Mouse (Mus musculus) forebrain, postnatal 0 days (tissue): Measurements from ENCODE around the gene Kcnq5. TPM values are rescaled to one million over a fixed set of nuclear protein-coding genes. Genes with fewer than 3 reads are reported as not detected.
"Not testable (repeated sequence)": the region's sequence is repeated elsewhere in the genome, so short reads cannot be mapped to it uniquely, and the experiment has no call there.

Source experiments
- ATAC-seq: fragments of 200-750 bp; cut with Nextera tagmentation; 2 replicates; pipeline ENCODE4 v1.8.0; 2017; ENCODE audit warnings: mild to moderate bottlenecking, moderate library complexity
- DNase-seq: peaks from one replicate; pipeline ENCODE4 v3.0.0-alpha.2; 2015
- H3K27ac ChIP-seq: fragments of 300-500 bp; sonication (generic); 2 replicates; pipeline ENCODE4 v1.5.1; 2014; ENCODE audit warnings: low read depth, mild to moderate bottlenecking, antibody characterized with exemption, low read length, moderate library complexity, mixed read lengths
- H3K27me3 ChIP-seq: fragments of 300-500 bp; sonication (generic); 2 replicates; pipeline ENCODE4 v1.6.1; 2014; ENCODE audit warnings: mild to moderate bottlenecking, low read length, mixed read lengths; ENCODE audit not compliant: insufficient read depth
- H3K36me3 ChIP-seq: fragments of 300-500 bp; sonication (generic); 2 replicates; pipeline ENCODE4 v1.6.1; 2014; ENCODE audit warnings: mild to moderate bottlenecking, moderate library complexity; ENCODE audit not compliant: insufficient read depth
- H3K4me1 ChIP-seq: fragments of 300-500 bp; sonication (generic); 2 replicates; pipeline ENCODE4 v1.6.1; 2014; ENCODE audit warnings: antibody characterized with exemption; ENCODE audit not compliant: insufficient read depth
- H3K4me2 ChIP-seq: fragments of 300-500 bp; sonication (generic); 2 replicates; pipeline ENCODE4 v1.6.1; 2014; ENCODE audit warnings: low read depth, mild to moderate bottlenecking, moderate library complexity
- H3K4me3 ChIP-seq: fragments of 300-500 bp; sonication (generic); 2 replicates; pipeline ENCODE4 v1.5.1; 2014; ENCODE audit warnings: low read depth, low read length, mixed read lengths
- H3K9ac ChIP-seq: fragments of 300-500 bp; sonication (generic); 2 replicates; pipeline ENCODE4 v1.6.1; 2014; ENCODE audit warnings: mild to moderate bottlenecking
- H3K9me3 ChIP-seq: fragments of 300-500 bp; sonication (generic); 2 replicates; pipeline ENCODE4 v1.6.1; 2016; ENCODE audit warnings: low read length
- CTCF ChIP-seq: sonication (generic); IDR thresholded peaks from 2 replicates; pipeline ENCODE4 v1.5.1; 2016; ENCODE audit warnings: antibody characterized with exemption, control low read depth, low read depth
- WGBS: fragments of 180-500 bp; shearing (Covaris S2); extraction: QIAGEN DNeasy Blood & Tissue Kit; methylation state at CpG from one replicate; pipeline ENCODE4 v1.1.7; 2014; 5-methylcytosine and 5-hydroxymethylcytosine counted together
- polyA plus RNA-seq: library from polyadenylated mRNA; unstranded; fragments of >200 nt; fragmentation: Nextera tagmentation; extraction: Ambion mirVana; gene quantifications from 2 replicates; pipeline ENCODE4 v1.2.1, GENCODE M21; 2015
- total RNA-seq: library from RNA; depleted of rRNA; stranded (reverse); fragments of >200 nt; gene quantifications from 2 replicates; pipeline ENCODE4 v1.2.3, GENCODE M21; 2014

Kcnq5 gene
- total and polyA plus RNA-seq, 2 experiments from 2014 or later, result 3.4 to 17.7 TPM

GRCm38 (mm10) chr1:21419370-21419769, 542.4 kb downstream of the Kcnq5 start:
- no peak overlapping the region for H3K4me2 ChIP-seq
- ATAC-seq (no peak; the same call in 1 of the 2 replicates), DNase-seq (peak; percentile 53)
- H3K27ac ChIP-seq, result no peak overlapping the region
- H3K27me3 ChIP-seq, result no peaks in the 10 kb centered on the region
- no peaks in the 10 kb centered on the region for H3K36me3 ChIP-seq
- H3K9me3 ChIP-seq, result no peaks in the 10 kb centered on the region
- H3K9ac ChIP-seq, result no peak overlapping the region
- TF ChIP-seq CTCF, result peak; percentile 62
- H3K4me3 ChIP-seq, result no peak overlapping the region
- no peaks in the 10 kb centered on the region for H3K4me1 ChIP-seq

DNA sequence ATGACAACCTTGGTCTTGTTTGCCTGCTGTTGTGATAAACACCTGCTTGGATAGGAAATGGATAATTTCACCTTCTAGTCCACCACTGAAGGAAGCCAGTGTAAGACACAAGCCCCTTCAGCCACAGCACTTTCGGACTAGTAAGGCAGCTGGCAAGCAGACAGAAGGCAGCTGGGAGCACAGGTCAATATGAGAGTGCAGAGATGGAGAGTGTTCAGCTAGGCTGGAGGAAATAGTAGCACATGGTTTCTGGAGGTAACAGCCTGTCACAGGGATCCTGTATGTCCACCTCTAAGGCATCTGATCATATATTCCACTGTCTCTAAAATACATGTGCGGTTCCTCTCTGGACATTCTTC, 549.6 kb downstream of the Kcnq5 start:
- WGBS, result 80% methylated on average over 2 of the region's 2 CpGs
- H3K4me2 ChIP-seq, result no peak overlapping the region
- H3K9me3 ChIP-seq, result no peaks in the 10 kb centered on the region
- H3K4me1 ChIP-seq, result no peaks in the 10 kb centered on the region
- H3K36me3 ChIP-seq, result no peaks in the 10 kb centered on the region
- no peaks in the 10 kb centered on the region for H3K27me3 ChIP-seq
- ATAC-seq, result no peak
- no peak overlapping the region for H3K9ac ChIP-seq
- no peak for DNase-seq
- no peak for TF ChIP-seq CTCF
- no peak overlapping the region for H3K27ac ChIP-seq
- no peak overlapping the region for H3K4me3 ChIP-seq

GRCm38 (mm10) chr1:21411331-21412196, 550.2 kb downstream of the Kcnq5 start:
- Histone ChIP-seq H3K27me3 (no peaks in the 10 kb centered on the region), H3K4me1 (no peaks in the 10 kb centered on the region), H3K4me2 (no peak overlapping the region), H3K27ac (no peak overlapping the region), H3K9ac (no peak overlapping the region), H3K9me3 (no peaks in the 10 kb centered on the region), H3K4me3 (no peak overlapping the region), H3K36me3 (no peaks in the 10 kb centered on the region)
- WGBS, result 35% methylated on average over 18 of the region's 18 CpGs
- DNase-seq, result peak; percentile 92
- ATAC-seq, result peak; percentile 94
- peak; percentile 92 for TF ChIP-seq CTCF

DNA sequence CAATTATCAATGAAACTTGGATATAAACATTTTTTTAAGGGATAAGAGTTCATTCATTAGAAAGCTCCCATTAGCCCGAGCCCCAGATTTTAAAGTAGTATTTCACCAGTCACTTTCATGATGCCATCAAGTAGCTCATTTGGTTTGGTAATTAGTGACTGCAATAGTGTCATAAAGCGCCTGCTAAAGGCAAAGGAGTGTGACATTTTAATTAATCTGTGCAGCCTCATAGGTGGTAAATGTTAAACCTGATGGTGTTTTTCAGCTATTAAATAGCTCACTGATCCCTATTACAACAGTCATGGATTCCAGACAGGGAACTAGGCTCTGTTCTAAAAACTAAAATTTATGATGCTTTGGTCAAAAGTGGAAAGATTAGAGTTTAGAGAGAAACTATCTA, 554.5 kb downstream of the Kcnq5 start:
- no peaks in the 10 kb centered on the region for H3K27me3 ChIP-seq
- H3K9ac ChIP-seq, result no peak overlapping the region
- no peaks in the 10 kb centered on the region for H3K9me3 ChIP-seq
- WGBS, result 22% methylated on average over 2 of the region's 2 CpGs
- H3K4me3 ChIP-seq, result no peak overlapping the region
- no peak overlapping the region for H3K27ac ChIP-seq
- TF ChIP-seq CTCF, result no peak
- no peak overlapping the region for H3K4me2 ChIP-seq
- no peak for DNase-seq
- H3K36me3 ChIP-seq, result no peaks in the 10 kb centered on the region
- ATAC-seq, result no peak
- no peaks in the 10 kb centered on the region for H3K4me1 ChIP-seq

DNA sequence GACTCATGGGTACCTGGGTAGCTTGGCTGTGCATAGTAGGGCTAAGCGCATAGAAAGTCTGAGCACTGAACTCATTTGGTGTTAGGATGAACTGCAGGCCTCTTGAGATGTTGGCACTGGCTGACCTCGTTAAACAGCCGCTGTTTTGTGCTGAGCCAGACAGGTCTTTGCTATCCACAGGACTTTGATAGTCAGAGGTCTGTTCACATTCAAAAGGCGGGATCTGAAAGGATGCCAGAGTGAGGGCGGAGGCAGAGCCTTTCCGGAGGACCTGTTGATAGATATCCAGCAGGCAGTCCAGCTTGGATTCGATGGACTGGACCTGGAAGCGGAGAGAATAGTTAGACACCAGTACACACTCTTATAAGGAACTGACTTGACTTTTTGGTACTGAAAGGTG, 558.9 kb downstream of the Kcnq5 start:
- ATAC-seq, result no peak
- Histone ChIP-seq H3K4me2 (no peak overlapping the region), H3K36me3 (no peaks in the 10 kb centered on the region), H3K4me1 (no peaks in the 10 kb centered on the region), H3K27ac (no peak overlapping the region), H3K9me3 (no peaks in the 10 kb centered on the region), H3K27me3 (no peaks in the 10 kb centered on the region), H3K4me3 (no peak overlapping the region), H3K9ac (no peak overlapping the region)
- no peak for DNase-seq
- no peak for TF ChIP-seq CTCF
- 55% methylated on average over 8 of the region's 8 CpGs for WGBS

GRCm38 (mm10) chr1:21391138-21391671, 570.5 kb downstream of the Kcnq5 start:
- DNase-seq (no peak), ATAC-seq (no peak)
- WGBS, result 82% methylated on average over 6 of the region's 6 CpGs
- Histone ChIP-seq H3K4me3 (no peak overlapping the region), H3K4me2 (no peak overlapping the region), H3K36me3 (no peaks in the 10 kb centered on the region), H3K9me3 (no peaks in the 10 kb centered on the region), H3K27ac (no peak overlapping the region), H3K4me1 (no peaks in the 10 kb centered on the region), H3K27me3 (no peaks in the 10 kb centered on the region), H3K9ac (no peak overlapping the region)
- no peak for TF ChIP-seq CTCF

DNA sequence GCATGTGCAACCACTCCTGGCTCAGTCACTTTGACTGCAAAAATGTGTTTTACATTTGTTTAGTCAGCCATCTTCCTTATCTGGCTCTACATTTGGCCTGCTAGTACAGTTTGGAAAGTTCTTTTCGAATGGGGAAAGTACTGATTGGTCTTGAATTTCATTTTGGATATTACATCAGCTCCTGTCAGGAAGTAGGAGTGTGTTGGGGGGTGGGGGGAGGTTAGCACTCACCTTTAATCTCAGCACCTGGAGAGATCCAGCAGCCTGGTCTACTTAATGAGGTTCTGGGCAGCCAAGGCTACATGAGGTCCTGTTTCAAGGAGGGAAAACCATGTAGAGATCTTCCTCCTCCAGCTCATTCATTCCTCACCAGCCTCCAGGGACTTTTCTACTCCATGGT, 578.5 kb downstream of the Kcnq5 start, which contains the start of gene Khdc1b:
Gene Khdc1b, plus strand, starts transcription at position 301 of the 400 bp plus-strand sequence.
- Histone ChIP-seq H3K9me3 (no peaks in the 10 kb centered on the region), H3K27ac (no peak within 1 kb of the TSS), H3K27me3 (no peaks in the 10 kb centered on the region), H3K4me2 (no peak within 1 kb of the TSS), H3K9ac (no peak within 1 kb of the TSS), H3K4me3 (no peak within 1 kb of the TSS), H3K36me3 (no peaks in the 10 kb centered on the region), H3K4me1 (no peaks in the 10 kb centered on the region)
- 80% methylated on average over 1 of the region's 1 CpGs for WGBS
- no peak for ATAC-seq
- DNase-seq, result no peak
- TF ChIP-seq CTCF, result no peak

GRCm38 (mm10) chr1:21368031-21368430, 593.7 kb downstream of the Kcnq5 start, which contains the start of gene Khdc1c:
Gene Khdc1c, plus strand, starts transcription at chr1:21368331.
- not testable (repeated sequence) for H3K9ac ChIP-seq, H3K9me3 ChIP-seq, H3K36me3 ChIP-seq, H3K4me1 ChIP-seq, ATAC-seq, H3K27ac ChIP-seq, H3K4me3 ChIP-seq, DNase-seq, H3K27me3 ChIP-seq, H3K4me2 ChIP-seq
- 89% methylated on average over 1 of the region's 1 CpGs for WGBS
